Mouse (Mus musculus): ENCODE measurements around the gene Ppp1r8.

DNA sequence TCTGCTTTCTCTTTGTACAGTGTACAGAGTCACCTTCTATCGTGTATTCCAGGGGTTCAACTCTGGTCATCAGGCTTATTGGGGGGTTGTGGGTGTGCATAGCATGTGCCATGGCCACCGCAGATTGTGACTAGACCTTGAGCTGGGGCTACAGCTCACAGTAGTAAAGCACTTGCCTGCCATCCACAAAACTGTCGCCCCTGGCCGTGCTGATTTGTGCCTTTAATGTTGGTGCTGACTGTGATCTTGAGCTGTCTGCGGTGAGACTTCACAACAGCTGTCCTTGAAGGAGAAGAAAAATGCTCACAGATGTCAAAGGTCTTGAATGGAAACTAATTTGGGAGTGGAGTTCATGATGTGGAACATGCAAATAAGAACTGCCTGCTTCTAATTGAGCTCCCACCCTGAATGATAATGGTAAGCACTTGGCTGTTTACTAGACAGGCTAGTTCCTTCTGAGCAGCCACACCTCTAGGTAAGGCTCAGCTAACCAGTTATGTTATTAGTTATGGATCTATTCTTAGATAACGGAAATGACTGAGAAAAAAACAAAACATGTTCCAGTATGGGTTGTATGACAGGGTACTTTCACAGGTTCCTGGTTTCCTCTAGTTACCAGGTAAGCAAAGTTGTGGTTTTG lies 64.3 kb downstream of the Ppp1r8 start:
- no peak for TF ChIP-seq CTCF (IDR thresholded peaks at IDR 0.05; ENCODE audit: low read depth, low read length)
- TF ChIP-seq POLR2A (IDR thresholded peaks at IDR 0.05; ENCODE audit: extremely low read depth, insufficient read depth, low read length), result no peak
